Mouse (Mus musculus) ES-E14 (cell line): ENCODE measurements around the gene Upk1b.

ENCODE experiments used
- CHD2 ChIP-seq: IDR thresholded peaks from 2 replicates; pipeline ENCODE4 v1.6.1; 2014; ENCODE audit warnings: mild to moderate bottlenecking, low read depth, low read length, inconsistent platforms
- HCFC1 ChIP-seq: IDR thresholded peaks from 2 replicates; pipeline ENCODE4 v1.6.1; 2012; ENCODE audit warnings: low read length, inconsistent platforms, borderline replicate concordance; ENCODE audit not compliant: insufficient read depth
- ZC3H11A ChIP-seq: IDR thresholded peaks from 2 replicates; pipeline ENCODE4 v1.6.1; 2012; ENCODE audit warnings: low read depth, mild to moderate bottlenecking, inconsistent platforms, low read length, borderline replicate concordance

DNA sequence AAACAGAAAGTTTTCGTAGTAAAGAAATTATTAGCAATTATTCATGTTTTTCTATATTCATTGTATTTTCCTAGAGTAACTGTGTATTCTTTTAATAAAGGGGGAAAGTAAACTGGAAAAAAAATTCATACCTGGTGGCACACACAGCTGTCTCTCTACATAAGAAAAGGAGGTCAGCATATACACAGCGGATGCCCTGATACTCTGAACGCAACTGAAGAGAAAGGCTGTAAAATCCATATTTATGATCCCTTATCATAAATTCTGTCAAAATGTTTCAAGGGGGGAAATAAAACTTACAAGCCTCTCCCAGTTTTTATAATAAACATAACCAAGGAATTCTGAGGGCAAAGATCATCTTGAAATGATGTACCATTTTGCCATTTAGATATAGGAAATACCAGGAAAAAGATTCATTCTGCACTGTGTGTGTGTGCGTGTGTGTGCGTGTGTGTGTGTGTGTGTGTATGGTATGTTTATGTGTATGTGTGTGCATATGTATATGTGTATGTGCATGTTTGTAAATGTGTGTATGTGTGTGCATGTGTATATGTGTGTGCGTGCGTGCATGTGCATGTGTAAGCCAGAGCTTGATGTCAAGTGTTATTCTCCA is 19.1 kb downstream of the Upk1b start:
- no peak for TF ChIP-seq ZC3H11A
- no peak for TF ChIP-seq HCFC1
- TF ChIP-seq CHD2, result no peak
